Mouse (Mus musculus) kidney, embryonic 15.5 days (tissue): ENCODE measurements at regions not wholly inside any gene's neighbourhood (a gene's known extent, or its start where the extent isn't known, plus 50 kb on each side); places are given as distances from the start of the nearest gene placed in this dataset.
A peak's percentile ranks its signal among the peaks of the same experiment; 100 is the strongest.
"Not testable (repeated sequence)": the region's sequence is repeated elsewhere in the genome, so short reads cannot be mapped to it uniquely, and the experiment has no call there.

ENCODE experiments used
- ATAC-seq: fragments of 200-750 bp; cut with Nextera tagmentation; replicated peaks from 2 replicates; pipeline ENCODE4 v1.8.0; 2017; ENCODE audit warnings: moderate TSS enrichment; ENCODE audit not compliant: low FRiP score
- H3K27ac ChIP-seq: fragments of 300-500 bp; sonication (generic); 2 replicates; pipeline ENCODE4 v1.5.1; 2015; ENCODE audit warnings: mild to moderate bottlenecking, inconsistent platforms
- H3K27me3 ChIP-seq: fragments of 300-500 bp; sonication (generic); 2 replicates; pipeline ENCODE4 v1.6.1; 2015; ENCODE audit warnings: inconsistent platforms
- H3K36me3 ChIP-seq: fragments of 300-500 bp; sonication (generic); 2 replicates; pipeline ENCODE4 v1.6.1; 2015; ENCODE audit warnings: inconsistent platforms
- H3K4me1 ChIP-seq: fragments of 300-500 bp; sonication (generic); 2 replicates; pipeline ENCODE4 v1.6.1; 2015; ENCODE audit warnings: inconsistent platforms
- H3K4me2 ChIP-seq: fragments of 300-500 bp; sonication (generic); 2 replicates; pipeline ENCODE4 v1.6.1; 2015; ENCODE audit warnings: moderate library complexity, mild to moderate bottlenecking, inconsistent platforms
- H3K4me3 ChIP-seq: fragments of 300-500 bp; sonication (generic); replicated peaks from 2 replicates; pipeline ENCODE4 v1.5.1; 2015; ENCODE audit warnings: mild to moderate bottlenecking, inconsistent platforms
- H3K9ac ChIP-seq: fragments of 300-500 bp; sonication (generic); 2 replicates; pipeline ENCODE4 v1.6.1; 2015; ENCODE audit warnings: mild to moderate bottlenecking, inconsistent platforms
- H3K9me3 ChIP-seq: fragments of 300-500 bp; sonication (generic); replicated peaks from 2 replicates; pipeline ENCODE4 v1.6.1; 2016; ENCODE audit warnings: inconsistent platforms
- WGBS: fragments of 180-500 bp; shearing (Covaris S2); methylation state at CpG from one replicate; pipeline ENCODE4 v1.1.7; 2015; ENCODE audit warnings: mixed read lengths; 5-methylcytosine and 5-hydroxymethylcytosine counted together

- no peaks in the 10 kb centered on the region for H3K9me3 ChIP-seq
- H3K9ac ChIP-seq = no peak overlapping the region
- H3K36me3 ChIP-seq = no peaks in the 10 kb centered on the region
- no peaks in the 10 kb centered on the region for H3K4me1 ChIP-seq
- H3K4me2 ChIP-seq = no peak overlapping the region
- ATAC-seq = no peak
- no peaks in the 10 kb centered on the region for H3K27me3 ChIP-seq
- H3K4me3 ChIP-seq = no peak overlapping the region
- WGBS = 52% methylated on average over 5 of the region's 5 CpGs
- no peak overlapping the region for H3K27ac ChIP-seq
Measured at GRCm38 (mm10) chr4:66691598-66692220, 135.7 kb upstream of the Tlr4 start.

- ATAC-seq = no peak
- 58% methylated on average over 4 of the region's 4 CpGs for WGBS
Measured at GRCm38 (mm10) chr4:66693982-66694578, 133.3 kb upstream of the Tlr4 start.

GRCm38 (mm10) chr4:66715821-66716760 is 111.3 kb upstream of the Tlr4 start:
- Histone ChIP-seq H3K4me2 (no peak overlapping the region), H3K27ac (no peak overlapping the region), H3K9ac (no peak overlapping the region), H3K36me3 (no peaks in the 10 kb centered on the region), H3K27me3 (no peaks in the 10 kb centered on the region), H3K4me1 (no peaks in the 10 kb centered on the region), H3K4me3 (no peak overlapping the region), H3K9me3 (0 out of 2 replicates have a peak, but pooled peaks cover 3% of the 10 kb centered on the region)
- no peak for ATAC-seq
- 74% methylated on average over 6 of the region's 6 CpGs for WGBS

More at GRCm38 (mm10) chr4:66693982-66694578, 133.3 kb upstream of the Tlr4 start:
- H3K27ac ChIP-seq = no peak overlapping the region
- no peaks in the 10 kb centered on the region for H3K4me1 ChIP-seq
- H3K9me3 ChIP-seq = no peaks in the 10 kb centered on the region
- no peak overlapping the region for H3K4me3 ChIP-seq
- H3K27me3 ChIP-seq = no peaks in the 10 kb centered on the region
- no peak overlapping the region for H3K9ac ChIP-seq
- H3K36me3 ChIP-seq = no peaks in the 10 kb centered on the region
- no peak overlapping the region for H3K4me2 ChIP-seq

DNA sequence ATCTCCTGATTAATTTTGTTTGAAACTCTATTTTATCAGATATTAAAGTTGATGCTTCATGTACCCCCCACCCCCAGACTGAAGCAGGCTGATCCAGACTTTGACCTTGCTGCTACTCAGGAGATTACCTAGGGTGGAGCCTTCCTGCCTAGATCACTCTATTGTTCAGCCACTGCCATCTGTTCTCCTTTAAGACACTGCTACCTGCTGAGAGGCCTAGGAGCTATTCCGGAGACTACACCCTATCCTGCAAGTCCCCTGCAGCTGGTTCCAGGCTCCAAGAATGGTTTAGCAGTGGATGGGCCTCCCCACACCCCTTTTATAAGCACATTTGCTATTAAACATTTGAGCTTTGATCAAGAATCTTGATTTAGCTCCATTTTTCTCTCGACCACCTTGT is 90.0 kb upstream of the Tlr4 start:
- no peak overlapping the region for H3K9ac ChIP-seq
- H3K4me2 ChIP-seq = no peak overlapping the region
- no peak overlapping the region for H3K4me3 ChIP-seq
- H3K4me1 ChIP-seq = 0 out of 2 replicates have a peak, but pooled peaks cover 3% of the 10 kb centered on the region
- no peaks in the 10 kb centered on the region for H3K27me3 ChIP-seq
- no peak for ATAC-seq
- 19% methylated on average over 2 of the region's 2 CpGs for WGBS
- no peaks in the 10 kb centered on the region for H3K9me3 ChIP-seq
- H3K36me3 ChIP-seq = no peaks in the 10 kb centered on the region
- no peak overlapping the region for H3K27ac ChIP-seq

DNA sequence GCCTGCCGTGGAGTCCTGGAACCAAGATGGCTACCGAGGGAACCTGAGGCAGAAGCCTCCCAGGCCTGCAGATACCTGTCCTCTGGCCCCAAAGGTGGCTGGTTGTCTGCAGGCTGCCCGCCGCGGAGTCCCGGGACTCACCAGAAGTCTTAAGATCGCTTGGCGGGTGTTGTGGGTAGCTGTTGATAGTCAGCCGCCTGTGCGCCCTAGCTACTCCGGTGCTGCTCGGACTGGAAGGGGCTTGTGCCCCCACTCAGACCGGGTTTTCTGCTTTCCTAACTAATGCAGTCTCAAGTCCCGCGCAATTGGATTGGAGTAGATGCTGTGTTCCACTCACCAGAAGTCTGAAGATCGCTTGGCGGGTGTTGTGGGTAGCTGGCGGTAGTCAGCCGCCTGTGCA is 84.0 kb upstream of the Tlr4 start:
- not testable (repeated sequence) for H3K4me2 ChIP-seq, ATAC-seq, H3K27ac ChIP-seq, H3K9ac ChIP-seq, H3K4me1 ChIP-seq, H3K4me3 ChIP-seq, H3K27me3 ChIP-seq, H3K36me3 ChIP-seq, H3K9me3 ChIP-seq
- WGBS = 93% methylated on average over 19 of the region's 19 CpGs

- H3K27ac ChIP-seq = no peak overlapping the region
- H3K9me3 ChIP-seq = no peaks in the 10 kb centered on the region
- no peaks in the 10 kb centered on the region for H3K27me3 ChIP-seq
- WGBS = 33% methylated on average over 4 of the region's 4 CpGs
- ATAC-seq = 0 out of 2 replicates have a peak, but pooled peaks have one; percentile 43
- no peaks in the 10 kb centered on the region for H3K4me1 ChIP-seq
- no peaks in the 10 kb centered on the region for H3K36me3 ChIP-seq
- no peak overlapping the region for H3K9ac ChIP-seq
- H3K4me2 ChIP-seq = no peak overlapping the region
- H3K4me3 ChIP-seq = no peak overlapping the region
Measured at GRCm38 (mm10) chr4:66768762-66769161, 58.6 kb upstream of the Tlr4 start.
